In the genomic region with DNA sequence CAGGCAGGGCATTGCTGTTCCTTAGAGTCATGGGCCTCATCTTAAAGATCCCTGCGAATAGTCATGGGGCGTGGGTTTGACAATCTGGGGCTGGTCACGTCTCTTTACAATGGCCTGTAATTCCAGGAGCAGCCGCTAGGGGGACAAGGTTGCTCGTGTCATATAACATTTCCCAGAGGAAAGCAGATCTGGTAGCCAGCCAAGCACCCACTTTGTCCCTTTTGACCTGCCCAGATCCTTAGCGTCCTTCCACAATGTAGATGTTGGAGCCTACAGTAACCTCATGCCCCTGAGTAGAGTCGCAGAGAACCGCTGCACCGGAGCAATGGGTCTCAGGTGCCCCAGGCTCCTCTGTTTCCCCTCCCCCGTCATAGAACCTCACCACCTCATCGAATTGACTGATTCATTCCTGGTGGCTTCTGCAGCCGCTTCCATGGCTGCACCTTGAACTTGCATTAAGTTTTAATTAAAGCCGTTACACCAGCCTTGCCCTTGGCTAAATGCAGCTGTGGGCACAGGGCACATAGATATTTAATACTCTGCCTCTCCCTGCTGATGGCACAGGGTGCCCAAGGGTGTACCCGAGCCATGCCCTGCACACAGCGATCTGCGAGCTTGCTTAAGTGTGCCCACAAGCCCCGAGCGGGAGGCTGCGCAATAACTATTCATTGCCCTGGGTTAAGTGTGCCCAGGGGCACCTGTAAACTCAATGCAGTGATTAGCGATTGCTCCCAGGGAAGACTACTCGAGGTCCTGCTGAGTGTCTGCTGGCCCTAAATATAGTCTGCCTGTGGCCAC, we compare ENCODE assay signal across 8 mouse cellular contexts. TPM values are rescaled to one million over a fixed set of nuclear protein-coding genes. Genes with fewer than 3 reads are reported as not detected.
DNase-seq lines count a peak whose midpoint lies in the region; ATAC-seq and TF ChIP-seq lines count a peak whose summit lies in the region.

No protein-coding gene starts in this region.

- H3K27me3 ChIP-seq in embryonic facial prominence, embryonic 13.5 days: peaks cover 21% of the 10 kb centered on the region
- H3K27me3 ChIP-seq in heart, embryonic 13.5 days (replicated peaks): peaks cover 5% of the 10 kb centered on the region
- no peaks in the 10 kb centered on the region for H3K27me3 ChIP-seq in kidney, postnatal 0 days (ENCODE audit: insufficient read depth, low read length)
- peaks cover 3% of the 10 kb centered on the region for H3K27me3 ChIP-seq in liver, embryonic 14.5 days (ENCODE audit: control insufficient read depth, insufficient read depth, low read length)

- no peak for TF ChIP-seq EP300 in liver, embryonic 14.5 days (IDR thresholded peaks at IDR 0.05; ENCODE audit: low read depth)

- H3K4me1 ChIP-seq in bone marrow, adult 2 months (ENCODE audit: control insufficient read depth, insufficient read depth, low read length): no peaks in the 10 kb centered on the region
- H3K4me1 ChIP-seq in embryonic facial prominence, embryonic 13.5 days: peaks cover 10% of the 10 kb centered on the region
- H3K4me1 ChIP-seq in heart, embryonic 13.5 days: peaks cover 35% of the 10 kb centered on the region
- H3K4me1 ChIP-seq in kidney, postnatal 0 days (replicated peaks; ENCODE audit: insufficient read depth, low read length): no peaks in the 10 kb centered on the region; the same call in 1 of the 2 replicates
- H3K4me1 ChIP-seq in liver, embryonic 14.5 days (replicated peaks; ENCODE audit: control insufficient read depth in 2 of 2, insufficient read depth in 2 of 2, low read length in 1 of 2): peaks cover 0 to 2% of the 10 kb centered on the region in 2 experiments; a peak in 2 of 4 replicates

- peak overlapping the region; percentile 52 for H3K4me2 ChIP-seq in embryonic facial prominence, embryonic 13.5 days
- peak overlapping the region; percentile 54 for H3K4me2 ChIP-seq in heart, embryonic 13.5 days
- peak overlapping the region; percentile 38; the same call in 1 of the 2 replicates for H3K4me2 ChIP-seq in kidney, postnatal 0 days (ENCODE audit: low read length)
- H3K4me2 ChIP-seq in liver, embryonic 14.5 days (ENCODE audit: low read depth): peak overlapping the region; percentile 38; the same call in 1 of the 2 replicates

- no peak for TF ChIP-seq POLR2A in bone marrow, adult 2 months (IDR thresholded peaks at IDR 0.05; ENCODE audit: borderline replicate concordance, control insufficient read depth, low read depth, low read length)

- no peaks in the 10 kb centered on the region for H3K9me3 ChIP-seq in embryonic facial prominence, embryonic 13.5 days
- H3K9me3 ChIP-seq in heart, embryonic 13.5 days: no peaks in the 10 kb centered on the region
- no peaks in the 10 kb centered on the region for H3K9me3 ChIP-seq in kidney, postnatal 0 days (replicated peaks; ENCODE audit: low read length)
- H3K9me3 ChIP-seq in liver, embryonic 14.5 days (ENCODE audit: control insufficient read depth, low read length): no peaks in the 10 kb centered on the region

- no peak overlapping the region for H3K27ac ChIP-seq in bone marrow, adult 2 months (ENCODE audit: control insufficient read depth, insufficient read depth, low read depth, low read length, poor library complexity)
- no peak overlapping the region for H3K27ac ChIP-seq in embryonic facial prominence, embryonic 13.5 days
- peak overlapping the region; percentile 50; the same call in 1 of the 2 replicates for H3K27ac ChIP-seq in heart, embryonic 13.5 days (replicated peaks)
- no peak overlapping the region for H3K27ac ChIP-seq in kidney, postnatal 0 days
- H3K27ac ChIP-seq in liver, embryonic 14.5 days: no peak overlapping the region

- H3K4me3 ChIP-seq in bone marrow, adult 2 months (replicated peaks; ENCODE audit: control insufficient read depth, low read depth, low read length): no peak overlapping the region
- H3K4me3 ChIP-seq in embryonic facial prominence, embryonic 13.5 days: peak overlapping the region; percentile 14; the same call in 1 of the 2 replicates
- H3K4me3 ChIP-seq in heart, embryonic 13.5 days: peak overlapping the region; percentile 13; the same call in 1 of the 2 replicates
- no peak overlapping the region for H3K4me3 ChIP-seq in kidney, postnatal 0 days (replicated peaks; ENCODE audit: low read depth, low read length)
- no peak overlapping the region for H3K4me3 ChIP-seq in liver, embryonic 14.5 days (ENCODE audit: insufficient read depth in 1 of 2, low read depth in 2 of 2, low read length in 2 of 2)

- TF ChIP-seq CTCF in bone marrow, adult 2 months (IDR thresholded peaks at IDR 0.05; ENCODE audit: control insufficient read depth, insufficient read depth, low read length): peak; percentile 62
- peak; percentile 86 for TF ChIP-seq CTCF in kidney, postnatal 0 days (IDR thresholded peaks at IDR 0.05; ENCODE audit: low read depth)
- peak; percentile 90 for TF ChIP-seq CTCF in liver, embryonic 14.5 days (IDR thresholded peaks at IDR 0.05; ENCODE audit: low read depth)

- ATAC-seq in embryonic facial prominence, embryonic 13.5 days (ENCODE audit: insufficient number of reproducible peaks, insufficient read depth, low FRiP score, low TSS enrichment, low read depth): no peak
- ATAC-seq in heart, embryonic 13.5 days (ENCODE audit: extremely low read depth, insufficient number of reproducible peaks, low FRiP score, low TSS enrichment): no peak
- no peak; the same call in 1 of the 2 replicates for ATAC-seq in kidney, postnatal 0 days (replicated peaks; ENCODE audit: low FRiP score, low read depth)
- peak; percentile 45; the same call in 1 of the 2 replicates for ATAC-seq in liver, embryonic 14.5 days (ENCODE audit: insufficient read depth)

- peak; percentile 66 to 70 for DNase-seq in CD8-positive naive resting alpha-beta T cell, adult 2 months (ENCODE audit: low read depth in 2 of 2, low spot score in 2 of 2)
- DNase-seq in kidney, postnatal 0 days (ENCODE audit: low spot score): peak; percentile 79
- peak in 2 of 3 experiments; percentile 30 to 50 for DNase-seq in liver, embryonic 14.5 days (ENCODE audit: low read depth in 3 of 3, low spot score in 3 of 3)
- DNase-seq in neural tube, embryonic 10.5 days (ENCODE audit: extremely low spot score, low spot score): peak; percentile 88
- peak; percentile 82 for DNase-seq in thymus, postnatal 25 days

- H3K9ac ChIP-seq in embryonic facial prominence, embryonic 13.5 days: no peak overlapping the region
- H3K9ac ChIP-seq in heart, embryonic 13.5 days: peak overlapping the region; percentile 9; the same call in 1 of the 2 replicates
- H3K9ac ChIP-seq in kidney, postnatal 0 days (ENCODE audit: low read depth, low read length): no peak overlapping the region
- H3K9ac ChIP-seq in liver, embryonic 14.5 days (replicated peaks): no peak overlapping the region

- WGBS in bone marrow, adult 2 months: 25% methylated on average over 21 of the region's 21 CpGs
- 26% methylated on average over 21 of the region's 21 CpGs for WGBS in embryonic facial prominence, embryonic 13.5 days
- WGBS in heart, embryonic 13.5 days: 27% methylated on average over 21 of the region's 21 CpGs
- WGBS in kidney, postnatal 0 days: 27% methylated on average over 21 of the region's 21 CpGs
- 31% methylated on average over 21 of the region's 21 CpGs for WGBS in liver, embryonic 14.5 days (ENCODE audit: insufficient replicate concordance)

- no peaks in the 10 kb centered on the region for H3K36me3 ChIP-seq in embryonic facial prominence, embryonic 13.5 days
- no peaks in the 10 kb centered on the region for H3K36me3 ChIP-seq in heart, embryonic 13.5 days
- H3K36me3 ChIP-seq in kidney, postnatal 0 days (ENCODE audit: insufficient read depth, low read length): no peaks in the 10 kb centered on the region
- no peaks in the 10 kb centered on the region for H3K36me3 ChIP-seq in liver, embryonic 14.5 days (replicated peaks; ENCODE audit: control insufficient read depth, insufficient read depth, low read depth)

RNA-seq across cellular contexts. Expression of a gene that starts 19.2 kb away (rescaled TPM):
- not detected in 2 replicates for polyA plus RNA-seq in bone marrow, adult 2 months (2011; ENCODE audit: insufficient read depth, insufficient read length, low replicate concordance, missing spikeins)
- not detected in 2 replicates for polyA plus RNA-seq in embryonic facial prominence, embryonic 13.5 days (2015; fragmentation: Nextera tagmentation; extraction: Ambion mirVana)
- 0.17 and 0.28 TPM in 2 replicates for polyA plus RNA-seq in heart, embryonic 13.5 days (2015; fragmentation: Nextera tagmentation; extraction: Ambion mirVana)
- not detected in 2 replicates for polyA plus RNA-seq in kidney, postnatal 0 days (2015; fragmentation: Nextera tagmentation; extraction: Ambion mirVana)
- polyA plus RNA-seq in liver, embryonic 14.5 days (2012; rRNA removed): 0.03 TPM in 1 of 2 replicates, not detected in the other
- polyA plus RNA-seq in liver, embryonic 14.5 days (2014; fragmentation: Nextera tagmentation; extraction: Ambion mirVana): not detected in 2 replicates

RNA-seq across cellular contexts. Expression of a gene that starts 35.5 kb away (rescaled TPM):
- polyA plus RNA-seq in bone marrow, adult 2 months (2011; ENCODE audit: insufficient read depth, insufficient read length, low replicate concordance, missing spikeins): 172 and 301 TPM in 2 replicates
- 371 and 401 TPM in 2 replicates for polyA plus RNA-seq in embryonic facial prominence, embryonic 13.5 days (2015; fragmentation: Nextera tagmentation; extraction: Ambion mirVana)
- 170 and 176 TPM in 2 replicates for polyA plus RNA-seq in heart, embryonic 13.5 days (2015; fragmentation: Nextera tagmentation; extraction: Ambion mirVana)
- polyA plus RNA-seq in kidney, postnatal 0 days (2015; fragmentation: Nextera tagmentation; extraction: Ambion mirVana): 241 and 281 TPM in 2 replicates
- 247 and 260 TPM in 2 replicates for polyA plus RNA-seq in liver, embryonic 14.5 days (2012; rRNA removed)
- polyA plus RNA-seq in liver, embryonic 14.5 days (2014; fragmentation: Nextera tagmentation; extraction: Ambion mirVana): 80.3 and 83.0 TPM in 2 replicates

Comparison
In these comparisons a context has a peak if more than half of its experiments do, and no peak if none do; other contexts are left out.
1. H3K4me3 ChIP-seq: peak in embryonic facial prominence, embryonic 13.5 days (single experiment) and heart, embryonic 13.5 days (single experiment); none in bone marrow, adult 2 months (single experiment), kidney, postnatal 0 days (single experiment) and liver, embryonic 14.5 days (0 of 2).
2. Peak in every context shown above with its lines, with median percentiles within 50 percentile points of each other: DNase-seq, CTCF ChIP-seq and H3K4me2 ChIP-seq.